In the genomic region with DNA sequence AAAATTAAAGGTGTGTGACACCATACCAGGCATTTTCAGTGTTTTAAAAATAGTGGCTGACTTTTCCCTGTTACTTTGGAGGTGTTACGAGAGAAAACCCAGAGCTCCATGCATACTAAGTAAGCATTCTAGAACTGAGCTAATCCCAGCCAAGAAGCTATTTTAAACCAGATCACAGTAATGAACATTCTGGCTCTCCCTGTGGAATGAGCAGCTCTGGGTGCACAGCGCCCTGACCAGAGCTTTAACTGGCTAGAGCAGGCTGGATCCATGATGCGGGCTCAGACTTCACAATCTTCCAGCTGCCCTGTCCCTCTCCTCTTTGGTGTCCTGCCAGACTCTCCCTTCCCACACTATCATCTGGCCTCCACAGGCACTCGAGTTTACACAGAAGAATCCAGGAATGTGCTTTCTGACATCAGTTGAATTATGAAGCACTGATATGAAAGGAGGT, we compare ENCODE assay signal across 8 mouse cellular contexts. TPM values are rescaled to one million over a fixed set of nuclear protein-coding genes. Genes with fewer than 3 reads are reported as not detected.
A peak's percentile ranks its signal among the peaks of the same experiment; 100 is the strongest.
DNase-seq lines count a peak whose midpoint lies in the region; ATAC-seq and TF ChIP-seq lines count a peak whose summit lies in the region.

No protein-coding gene starts in this region.

- ATAC-seq in lung, postnatal 0 days = peak; percentile 82
- ATAC-seq in forebrain, embryonic 14.5 days = no peak
- ATAC-seq in forebrain, embryonic 16.5 days = no peak

- H3K4me2 ChIP-seq in lung, postnatal 0 days (replicated peaks; ENCODE audit: low read depth, low read length) = no peak overlapping the region
- no peak overlapping the region for H3K4me2 ChIP-seq in forebrain, embryonic 14.5 days (ENCODE audit: low read length)
- H3K4me2 ChIP-seq in forebrain, embryonic 16.5 days (ENCODE audit: low read length) = no peak overlapping the region

- H3K27me3 ChIP-seq in lung, postnatal 0 days (replicated peaks; ENCODE audit: insufficient read depth, low read length) = no peaks in the 10 kb centered on the region
- H3K27me3 ChIP-seq in forebrain, embryonic 14.5 days (replicated peaks; ENCODE audit: control insufficient read depth, insufficient read depth, low read length) = no peaks in the 10 kb centered on the region
- H3K27me3 ChIP-seq in midbrain, embryonic 10.5 days (ENCODE audit: low read depth, poor library complexity, severe bottlenecking) = no peaks in the 10 kb centered on the region
- H3K27me3 ChIP-seq in forebrain, embryonic 16.5 days (replicated peaks; ENCODE audit: control insufficient read depth, insufficient read depth, low read length) = no peaks in the 10 kb centered on the region

- H3K27ac ChIP-seq in lung, postnatal 0 days (ENCODE audit: low read length) = no peak overlapping the region
- no peak overlapping the region for H3K27ac ChIP-seq in forebrain, embryonic 14.5 days (ENCODE audit: low read depth, low read length)
- H3K27ac ChIP-seq in midbrain, embryonic 10.5 days (replicated peaks) = no peak overlapping the region
- H3K27ac ChIP-seq in forebrain, embryonic 16.5 days (ENCODE audit: low read length) = no peak overlapping the region

- no peaks in the 10 kb centered on the region for H3K36me3 ChIP-seq in lung, postnatal 0 days (ENCODE audit: insufficient read depth, low read length)
- peaks cover 30% of the 10 kb centered on the region for H3K36me3 ChIP-seq in forebrain, embryonic 14.5 days (ENCODE audit: control insufficient read depth, insufficient read depth, low read length)
- peaks cover 88% of the 10 kb centered on the region for H3K36me3 ChIP-seq in midbrain, embryonic 10.5 days
- H3K36me3 ChIP-seq in forebrain, embryonic 16.5 days (ENCODE audit: control insufficient read depth, insufficient read depth) = peaks cover 6% of the 10 kb centered on the region; the same call in 1 of the 2 replicates

- no peak overlapping the region for H3K9ac ChIP-seq in lung, postnatal 0 days (replicated peaks; ENCODE audit: low read depth)
- H3K9ac ChIP-seq in forebrain, embryonic 14.5 days (ENCODE audit: low read length) = no peak overlapping the region
- H3K9ac ChIP-seq in forebrain, embryonic 16.5 days (replicated peaks; ENCODE audit: low read depth, low read length) = no peak overlapping the region

- 59% methylated on average over 4 of the region's 4 CpGs for WGBS in lung, postnatal 0 days
- 98% methylated on average over 4 of the region's 4 CpGs for WGBS in forebrain, embryonic 14.5 days
- 87% methylated on average over 4 of the region's 4 CpGs for WGBS in midbrain, embryonic 10.5 days
- 89% methylated on average over 4 of the region's 4 CpGs for WGBS in forebrain, embryonic 16.5 days

- no peaks in the 10 kb centered on the region for H3K9me3 ChIP-seq in lung, postnatal 0 days (ENCODE audit: low read length)
- H3K9me3 ChIP-seq in forebrain, embryonic 14.5 days (replicated peaks; ENCODE audit: control insufficient read depth, low read length) = no peaks in the 10 kb centered on the region
- H3K9me3 ChIP-seq in midbrain, embryonic 10.5 days (replicated peaks) = no peaks in the 10 kb centered on the region
- no peaks in the 10 kb centered on the region for H3K9me3 ChIP-seq in forebrain, embryonic 16.5 days (ENCODE audit: control insufficient read depth, low read length)

- H3K4me3 ChIP-seq in lung, postnatal 0 days (ENCODE audit: low read depth, low read length) = no peak overlapping the region
- H3K4me3 ChIP-seq in forebrain, embryonic 14.5 days (ENCODE audit: low read depth, low read length) = no peak overlapping the region
- no peak overlapping the region for H3K4me3 ChIP-seq in midbrain, embryonic 10.5 days
- no peak overlapping the region for H3K4me3 ChIP-seq in forebrain, embryonic 16.5 days (replicated peaks; ENCODE audit: low read length)

- no peak for TF ChIP-seq EP300 in lung, postnatal 0 days (IDR thresholded peaks at IDR 0.05)

- TF ChIP-seq CTCF in lung, postnatal 0 days (IDR thresholded peaks at IDR 0.05) = no peak

- H3K4me1 ChIP-seq in lung, postnatal 0 days (ENCODE audit: insufficient read depth, low read depth, low read length) = no peaks in the 10 kb centered on the region
- H3K4me1 ChIP-seq in forebrain, embryonic 14.5 days (ENCODE audit: control insufficient read depth, insufficient read depth, low read length) = no peaks in the 10 kb centered on the region
- no peaks in the 10 kb centered on the region for H3K4me1 ChIP-seq in midbrain, embryonic 10.5 days
- no peaks in the 10 kb centered on the region for H3K4me1 ChIP-seq in forebrain, embryonic 16.5 days (replicated peaks; ENCODE audit: control insufficient read depth, insufficient read depth, low read length)

- intact Hi-C loops in heart, postnatal 25 days (cut with DNase I) = no loop called here

- DNase-seq in Muller cell, postnatal 12 days (ENCODE audit: inconsistent ontology term) = peak; percentile 6
- peak; percentile 10 to 32 for DNase-seq in adrenal gland, postnatal 36 days
- DNase-seq in heart, postnatal 25 days (ENCODE audit: low spot score) = peak; percentile 16
- peak; percentile 74 for DNase-seq in lung, postnatal 0 days (ENCODE audit: low spot score)
- DNase-seq in forebrain, embryonic 14.5 days (ENCODE audit: low spot score) = no peak
- DNase-seq in midbrain, embryonic 10.5 days (ENCODE audit: low spot score) = no peak
- DNase-seq in urinary bladder, postnatal 10 days (ENCODE audit: low spot score) = no peak

RNA-seq across cellular contexts. Expression of gene Ubfd1, which starts 21.8 kb away (rescaled TPM):
- 10 to 100 TPM; 49.5 to 63.8 TPM for total RNA-seq in adrenal gland, postnatal 36 days (2021)
- total RNA-seq in heart, postnatal 25 days (2021) = 10 to 100 TPM; 35.0 to 38.6 TPM
- 19.0 and 23.4 TPM in 2 replicates for polyA plus RNA-seq in lung, postnatal 0 days (2015; fragmentation: Nextera tagmentation; extraction: Ambion mirVana)
- 69.9 and 76.5 TPM in 2 replicates for polyA plus RNA-seq in forebrain, embryonic 14.5 days (2014; fragmentation: Nextera tagmentation; extraction: Ambion mirVana)
- 64.7 and 65.7 TPM in 2 replicates for polyA plus RNA-seq in midbrain, embryonic 10.5 days (2016; fragmentation: Nextera tagmentation; extraction: Ambion mirVana)
- 63.8 and 65.6 TPM in 2 replicates for polyA plus RNA-seq in forebrain, embryonic 16.5 days (2015; fragmentation: Nextera tagmentation; extraction: Ambion mirVana)

RNA-seq across cellular contexts. Expression of gene Ears2, which starts 21.9 kb away (rescaled TPM):
- total RNA-seq in adrenal gland, postnatal 36 days (2021) = 10 to 100 TPM; 19.0 to 25.5 TPM
- total RNA-seq in heart, postnatal 25 days (2021) = 10 to 100 TPM; 11.3 to 12.6 TPM
- 5.2 and 6.0 TPM in 2 replicates for polyA plus RNA-seq in lung, postnatal 0 days (2015; fragmentation: Nextera tagmentation; extraction: Ambion mirVana)
- 11.8 TPM in 2 replicates for polyA plus RNA-seq in forebrain, embryonic 14.5 days (2014; fragmentation: Nextera tagmentation; extraction: Ambion mirVana)
- polyA plus RNA-seq in midbrain, embryonic 10.5 days (2016; fragmentation: Nextera tagmentation; extraction: Ambion mirVana) = 18.9 and 19.2 TPM in 2 replicates
- 10.9 and 12.1 TPM in 2 replicates for polyA plus RNA-seq in forebrain, embryonic 16.5 days (2015; fragmentation: Nextera tagmentation; extraction: Ambion mirVana)

RNA-seq across cellular contexts. Expression of gene Gga2, which starts 24.2 kb away (rescaled TPM):
- 10 to 100 TPM; 16.9 to 17.3 TPM for total RNA-seq in adrenal gland, postnatal 36 days (2021)
- total RNA-seq in heart, postnatal 25 days (2021) = 10 to 100 TPM; 25.7 to 26.9 TPM
- 22.3 and 28.3 TPM in 2 replicates for polyA plus RNA-seq in lung, postnatal 0 days (2015; fragmentation: Nextera tagmentation; extraction: Ambion mirVana)
- 28.0 and 32.1 TPM in 2 replicates for polyA plus RNA-seq in forebrain, embryonic 14.5 days (2014; fragmentation: Nextera tagmentation; extraction: Ambion mirVana)
- polyA plus RNA-seq in midbrain, embryonic 10.5 days (2016; fragmentation: Nextera tagmentation; extraction: Ambion mirVana) = 81.5 and 90.3 TPM in 2 replicates
- 67.0 and 69.0 TPM in 2 replicates for polyA plus RNA-seq in forebrain, embryonic 16.5 days (2015; fragmentation: Nextera tagmentation; extraction: Ambion mirVana)

RNA-seq across cellular contexts. Expression of gene Ndufab1, which starts 56.5 kb away (rescaled TPM):
- total RNA-seq in adrenal gland, postnatal 36 days (2021) = 100 to 1,000 TPM; 502 to 538 TPM
- total RNA-seq in heart, postnatal 25 days (2021) = 1,000 to 10,000 TPM; 1,585 to 1,678 TPM
- polyA plus RNA-seq in lung, postnatal 0 days (2015; fragmentation: Nextera tagmentation; extraction: Ambion mirVana) = 344 and 362 TPM in 2 replicates
- polyA plus RNA-seq in forebrain, embryonic 14.5 days (2014; fragmentation: Nextera tagmentation; extraction: Ambion mirVana) = 510 and 563 TPM in 2 replicates
- 757 and 815 TPM in 2 replicates for polyA plus RNA-seq in midbrain, embryonic 10.5 days (2016; fragmentation: Nextera tagmentation; extraction: Ambion mirVana)
- polyA plus RNA-seq in forebrain, embryonic 16.5 days (2015; fragmentation: Nextera tagmentation; extraction: Ambion mirVana) = 530 and 550 TPM in 2 replicates

Comparison
In these comparisons a context has a peak if more than half of its experiments do, and no peak if none do; other contexts are left out.
1. DNase-seq: peak in Muller cell, postnatal 12 days (single experiment), adrenal gland, postnatal 36 days (2 of 2), heart, postnatal 25 days (single experiment) and lung, postnatal 0 days (single experiment); none in forebrain, embryonic 14.5 days (single experiment), midbrain, embryonic 10.5 days (single experiment) and urinary bladder, postnatal 10 days (single experiment).